Mouse (Mus musculus) left cerebral cortex, adult 2 months (tissue): ENCODE measurements around the gene Afap1. TPM values are rescaled to one million over a fixed set of nuclear protein-coding genes. Genes with fewer than 3 reads are reported as not detected.
A peak's percentile ranks its signal among the peaks of the same experiment; 100 is the strongest.

ENCODE experiments used
- DNase-seq, 2 experiments: peaks; one replicate each; pipeline ENCODE4 v3.0.0; 2021 to 2022; ENCODE audit warnings: low spot score in 2 of 2, mixed read lengths in 1 of 2; ENCODE audit errors: extremely low spot score in 1 of 2
- H3K27ac ChIP-seq: fragments of 200-600 bp; 2 replicates; pipeline ENCODE4 v1.8.1; 2022
- H3K4me3 ChIP-seq: fragments of 200-600 bp; 2 replicates; pipeline ENCODE4 v1.8.1; 2022
- CTCF ChIP-seq: fragments of 200-600 bp; IDR thresholded peaks from 2 replicates; pipeline ENCODE4 v1.8.1; 2022; ENCODE audit warnings: antibody characterized with exemption, mild to moderate bottlenecking, moderate library complexity
- intact Hi-C: fragments of 180-260 bp; cut with DNase I; formaldehyde crosslinking; loops from one replicate; pipeline ENCODE4 v1.15.1; 2025
- total RNA-seq, 2 experiments: library from RNA; stranded (reverse); gene quantifications; 2 replicates each; pipeline ENCODE4 v1.2.3; 2021

The Afap1 gene
- total RNA-seq, 2 experiments from 2014 or later: 28.8 to 31.5 TPM

DNA sequence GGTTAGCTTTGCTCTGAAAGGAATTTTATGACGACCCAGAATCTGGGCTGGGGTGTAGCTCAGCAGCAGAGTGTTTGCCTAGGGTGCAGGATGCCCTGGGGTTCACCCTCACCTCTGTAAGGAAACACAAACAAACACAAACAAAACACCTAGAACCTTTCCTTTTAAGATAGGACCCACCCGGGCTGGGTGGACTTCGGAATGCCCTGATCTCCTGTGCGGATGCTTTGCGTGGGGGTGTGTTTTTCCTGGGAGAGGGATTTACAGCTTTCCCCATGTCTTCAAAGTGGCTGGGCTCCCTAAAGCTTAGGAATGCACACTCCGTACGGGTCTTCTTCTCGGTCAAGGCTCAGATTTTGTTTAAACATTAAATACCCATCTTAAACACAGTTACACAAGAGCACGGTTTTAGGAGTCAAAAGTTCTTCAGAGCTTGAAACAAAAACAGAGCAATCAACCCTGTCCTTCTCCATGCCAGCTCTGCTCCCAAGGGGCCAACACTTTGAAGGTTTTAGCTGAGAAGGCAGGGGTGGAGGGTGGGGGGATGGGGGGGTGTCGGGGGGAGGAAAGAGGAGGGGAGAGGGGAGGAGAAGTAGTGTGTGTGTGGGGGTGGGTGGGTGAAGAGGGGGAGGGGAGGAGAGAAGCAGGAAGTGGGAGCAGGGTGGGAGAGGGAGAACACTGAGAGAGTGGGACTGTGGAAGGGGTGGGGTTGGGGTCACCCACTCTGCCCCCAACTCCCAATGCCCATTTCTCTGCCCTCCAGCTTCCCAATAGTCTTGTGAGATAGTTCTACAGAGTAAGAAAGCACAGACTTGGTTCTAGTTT, 7.5 kb downstream of the Afap1 start:
- Histone ChIP-seq H3K27ac (no peak overlapping the region), H3K4me3 (no peak overlapping the region)
- intact Hi-C loops: no loop called here
- no peak for TF ChIP-seq CTCF
- DNase-seq: no peak

DNA sequence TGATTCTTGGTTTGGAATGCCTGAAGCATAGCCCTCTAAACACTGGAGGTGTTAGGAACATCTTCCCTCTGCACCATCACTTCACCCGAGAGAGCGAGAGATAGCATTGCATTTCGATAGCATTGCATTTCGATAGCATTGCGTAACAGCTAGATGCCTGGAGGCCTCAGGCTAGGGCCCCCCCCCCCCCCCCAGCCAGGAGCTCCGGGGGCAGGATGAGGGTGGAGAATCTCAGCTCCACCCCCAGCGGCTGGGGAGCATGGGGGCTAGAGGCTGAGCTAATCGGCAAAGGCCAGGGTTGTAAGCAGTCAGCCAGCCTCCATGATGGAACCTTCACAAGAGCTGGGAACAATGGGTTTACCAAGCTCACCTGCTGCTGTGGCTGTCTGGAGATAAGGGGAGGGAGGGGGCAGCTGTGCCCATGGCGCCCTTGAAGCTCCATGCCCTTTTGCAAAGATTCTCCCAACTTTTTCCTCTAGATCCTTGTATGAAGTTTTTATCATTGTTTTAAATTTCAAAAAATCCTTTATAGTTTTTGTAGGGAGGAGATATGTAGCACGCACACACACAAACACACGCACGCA, 8.2 kb downstream of the Afap1 start:
- H3K4me3 ChIP-seq: no peak overlapping the region
- intact Hi-C loops: no loop called here
- no peak overlapping the region for H3K27ac ChIP-seq
- no peak for TF ChIP-seq CTCF
- DNase-seq: no peak

DNA sequence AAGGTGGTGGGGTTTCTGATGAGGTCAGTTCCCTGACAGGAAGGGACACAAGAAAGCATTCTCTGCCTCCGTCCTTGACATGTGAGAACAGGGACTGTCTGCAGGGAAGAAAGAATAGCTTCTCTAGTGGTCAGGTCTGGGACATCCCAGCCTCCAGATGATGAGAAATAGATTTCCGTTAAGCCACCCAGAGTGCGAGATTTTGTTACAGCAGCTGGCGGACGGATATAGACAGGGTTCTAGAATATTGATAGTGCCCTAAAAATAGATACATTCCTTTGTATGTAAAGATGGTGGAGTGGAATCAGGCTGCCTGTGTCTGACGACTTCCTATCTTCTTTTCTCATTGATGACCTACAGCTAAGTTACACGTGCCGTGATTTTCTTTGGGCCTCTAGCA, 10.3 kb downstream of the Afap1 start:
- Histone ChIP-seq H3K4me3 (no peak overlapping the region), H3K27ac (no peak overlapping the region)
- intact Hi-C loops: no loop called here
- no peak for TF ChIP-seq CTCF
- no peak for DNase-seq

DNA sequence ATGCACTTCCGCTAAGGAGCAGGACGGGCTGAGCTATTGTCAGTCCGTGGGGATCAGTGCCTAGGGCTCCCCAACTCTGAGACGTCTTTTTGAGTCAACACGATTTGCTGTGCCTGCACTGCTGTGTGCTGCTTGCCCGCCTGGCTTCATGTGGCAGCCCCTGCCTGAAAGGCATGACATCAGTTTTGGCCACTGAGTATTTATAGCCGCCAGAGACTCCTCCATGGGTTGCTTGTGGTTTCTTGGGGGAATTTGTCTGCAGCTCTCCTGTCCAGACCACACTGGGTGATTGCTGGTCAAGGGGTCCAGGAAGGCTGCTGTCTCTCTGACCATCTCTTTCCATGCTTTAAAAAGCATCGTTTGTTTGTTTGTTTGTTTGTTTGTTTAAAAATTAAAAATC, 12.2 kb downstream of the Afap1 start:
- Histone ChIP-seq H3K4me3 (no peak overlapping the region), H3K27ac (no peak overlapping the region)
- no peak for DNase-seq
- TF ChIP-seq CTCF: no peak
- intact Hi-C loops: no loop called here

DNA sequence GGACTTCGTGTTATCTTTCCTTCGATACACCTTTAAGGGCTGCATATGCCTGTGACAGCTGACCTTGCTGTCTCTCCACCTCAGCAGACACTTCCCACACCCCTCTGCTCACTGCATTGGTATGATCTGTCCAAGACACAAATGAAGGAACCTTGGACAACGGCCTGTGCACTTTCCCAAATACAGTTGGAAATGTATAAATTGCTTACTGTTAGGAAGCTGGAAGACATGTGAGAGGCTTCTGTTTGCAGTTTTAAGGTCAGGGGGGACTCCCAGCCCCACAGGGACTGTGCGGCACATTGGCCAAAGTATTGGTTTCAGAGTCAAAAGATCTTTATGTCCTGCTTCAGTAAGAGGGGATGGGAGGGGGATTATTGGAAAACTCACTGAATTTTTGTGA, 14.0 kb downstream of the Afap1 start:
- intact Hi-C loops: no loop called here
- no peak overlapping the region; the same call in 1 of the 2 replicates for H3K27ac ChIP-seq
- no peak overlapping the region for H3K4me3 ChIP-seq
- TF ChIP-seq CTCF: no peak
- DNase-seq: no peak

DNA sequence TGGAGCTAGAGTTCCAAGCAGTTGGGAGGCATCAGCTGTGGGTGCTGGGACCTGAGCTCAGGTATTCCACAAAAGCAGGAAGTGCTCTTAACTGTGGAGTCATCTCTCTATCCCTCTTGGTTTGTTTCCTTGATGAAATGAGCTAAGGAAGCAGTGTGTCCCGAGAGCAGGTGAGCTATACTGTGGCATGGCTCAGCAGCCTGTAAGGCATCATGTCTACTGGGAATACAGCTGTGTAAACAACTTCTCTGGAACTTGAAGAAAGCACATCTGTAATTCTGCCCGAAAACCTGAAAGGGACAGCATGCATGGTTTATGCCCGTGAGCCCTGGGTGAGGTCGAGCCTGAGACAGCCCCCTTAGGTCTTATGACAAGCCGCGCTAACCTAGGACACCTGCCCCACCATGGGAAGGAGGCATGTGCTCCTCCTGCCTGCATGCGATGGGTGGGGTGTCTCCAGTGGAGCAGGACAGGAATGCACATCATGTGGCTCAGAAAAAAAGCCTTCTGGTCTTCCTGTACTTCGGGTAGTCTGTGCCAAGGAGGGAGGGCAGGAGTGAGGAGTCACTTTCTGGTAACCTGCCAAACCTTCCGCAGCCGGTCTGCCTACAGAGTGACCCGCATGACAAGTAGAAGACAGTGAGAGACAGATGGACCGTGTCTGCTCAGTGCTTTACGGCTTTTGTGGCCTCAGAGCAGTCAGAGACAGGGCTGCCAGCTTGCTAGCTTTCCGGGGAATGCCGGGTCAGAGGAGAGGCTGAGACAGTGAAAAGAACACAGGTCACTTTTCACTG, 14.7 kb downstream of the Afap1 start:
- TF ChIP-seq CTCF: no peak
- peak; percentile 47 to 56 for DNase-seq
- no peak overlapping the region for H3K4me3 ChIP-seq
- intact Hi-C loops: no loop called here
- peak overlapping the region; percentile 41 for H3K27ac ChIP-seq

DNA sequence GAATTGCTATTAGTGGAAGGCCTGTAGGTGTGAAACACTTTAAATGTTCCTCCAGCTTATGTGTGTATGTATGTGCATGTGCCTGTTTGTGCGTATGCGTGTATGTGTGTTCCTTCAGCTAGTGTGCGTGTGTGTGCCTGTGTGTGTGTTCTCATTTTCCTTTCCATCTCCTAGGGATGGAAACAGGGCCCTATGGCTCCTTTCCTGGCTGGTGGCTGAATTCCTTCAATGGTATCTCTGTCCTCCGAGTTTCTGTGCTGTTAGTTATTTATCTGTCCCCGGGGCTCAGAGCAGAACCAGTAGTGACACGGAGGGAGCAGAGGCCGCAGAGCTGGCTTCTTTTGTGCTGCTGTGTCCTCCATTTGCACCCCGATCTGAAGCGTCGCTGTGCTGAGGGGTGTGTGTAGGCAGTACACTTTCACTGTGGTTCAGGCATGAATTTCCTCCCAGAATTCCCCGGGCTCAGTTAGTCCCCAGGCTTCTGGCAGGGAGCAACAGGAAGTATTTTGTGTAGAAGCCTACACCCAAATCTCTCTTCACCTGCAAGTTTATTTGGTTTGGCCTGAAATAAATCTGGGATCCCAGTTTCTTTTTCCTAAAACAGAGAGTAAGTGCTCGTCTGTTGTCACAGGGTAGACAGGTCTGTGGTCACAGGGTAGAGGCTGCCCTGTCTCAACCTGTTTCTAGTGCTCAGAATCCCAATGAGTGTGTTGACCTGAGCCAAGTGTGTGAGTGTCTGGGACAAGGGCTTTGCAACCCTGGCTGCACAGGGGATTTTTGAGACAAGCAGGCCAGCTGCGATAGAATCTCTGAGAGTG, 15.7 kb downstream of the Afap1 start:
- Histone ChIP-seq H3K4me3 (no peak overlapping the region), H3K27ac (peak overlapping the region; percentile 41)
- TF ChIP-seq CTCF: no peak
- no peak for DNase-seq
- intact Hi-C loops: no loop called here

DNA sequence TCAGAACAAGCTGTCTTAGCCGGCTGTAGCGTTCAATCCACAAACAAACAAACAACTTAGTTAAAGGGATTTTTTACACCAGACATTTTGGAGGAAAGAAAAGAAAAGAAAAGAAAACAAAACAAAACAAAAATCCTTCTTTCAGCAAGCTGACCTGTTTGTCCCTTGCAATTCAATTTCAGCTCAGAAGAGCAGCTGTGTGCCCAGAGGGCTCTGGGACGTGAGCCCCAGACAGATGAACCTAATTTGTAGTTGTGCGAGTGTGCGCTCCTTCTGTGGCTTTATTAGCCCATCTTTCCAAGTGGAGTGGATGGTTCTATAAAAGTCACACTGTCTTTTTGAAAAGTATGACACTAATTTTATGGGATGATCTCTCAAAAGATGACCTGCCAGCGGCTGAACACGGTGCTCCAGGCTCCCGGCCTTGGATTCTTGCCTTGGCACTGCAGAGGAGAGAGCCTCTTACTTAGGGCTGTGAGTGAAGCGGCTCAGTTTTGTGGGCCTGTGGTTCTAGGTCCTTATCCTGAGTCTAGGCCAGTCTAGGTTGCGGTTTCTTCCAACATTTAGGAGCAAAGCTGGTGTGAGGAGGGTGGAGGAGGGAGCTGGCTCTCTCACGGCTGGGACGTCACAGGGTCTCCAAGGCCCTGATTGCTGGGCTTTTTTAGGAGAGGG, 22.6 kb downstream of the Afap1 start:
- no peak for TF ChIP-seq CTCF
- intact Hi-C loops: no loop called here
- Histone ChIP-seq H3K4me3 (no peak overlapping the region), H3K27ac (peak overlapping the region; percentile 38)
- DNase-seq: no peak

DNA sequence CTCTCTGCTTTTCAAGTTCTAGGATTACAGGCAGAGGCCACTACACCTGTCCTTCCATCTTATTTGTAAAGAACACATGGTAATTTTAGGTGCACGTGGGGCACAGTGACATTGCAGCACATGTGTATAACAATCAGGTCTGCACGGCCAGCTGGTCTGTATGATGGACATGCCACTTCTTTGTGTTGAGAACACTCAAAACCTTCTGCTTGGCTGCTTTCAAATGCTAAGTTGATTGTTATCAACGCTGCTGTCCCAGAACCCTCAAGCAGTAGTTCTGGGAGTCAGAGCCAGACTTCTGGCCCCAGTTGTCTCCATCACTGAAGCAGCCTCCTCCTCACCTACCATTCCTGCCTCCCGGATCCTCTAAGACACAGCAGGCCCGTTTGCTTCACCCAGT, 23.5 kb downstream of the Afap1 start:
- Histone ChIP-seq H3K27ac (no peak overlapping the region), H3K4me3 (no peak overlapping the region)
- intact Hi-C loops: no loop called here
- no peak for TF ChIP-seq CTCF
- no peak for DNase-seq

DNA sequence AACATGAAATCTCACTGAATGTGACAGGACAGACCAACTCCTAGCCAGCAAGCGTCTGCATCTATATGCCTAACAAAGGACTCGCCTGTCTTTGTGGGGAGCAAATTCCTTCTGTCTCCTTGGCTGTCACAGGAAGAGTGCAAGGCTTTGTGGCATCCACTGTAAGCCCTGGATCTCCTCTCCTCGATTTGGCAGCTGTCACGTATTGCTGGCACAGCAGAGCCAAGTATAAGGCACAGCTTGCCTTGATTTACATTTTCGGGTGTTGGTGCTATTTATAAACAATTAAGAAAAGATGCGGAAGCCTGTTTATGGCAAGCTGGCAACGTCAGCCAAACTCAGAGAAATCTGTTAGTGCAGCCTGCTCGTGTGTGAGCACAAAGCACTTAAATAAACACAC, 25.3 kb downstream of the Afap1 start:
- peak overlapping the region; percentile 50; the same call in 1 of the 2 replicates for H3K27ac ChIP-seq
- TF ChIP-seq CTCF: no peak
- DNase-seq: no peak
- H3K4me3 ChIP-seq: no peak overlapping the region
- intact Hi-C loops: no loop called here

DNA sequence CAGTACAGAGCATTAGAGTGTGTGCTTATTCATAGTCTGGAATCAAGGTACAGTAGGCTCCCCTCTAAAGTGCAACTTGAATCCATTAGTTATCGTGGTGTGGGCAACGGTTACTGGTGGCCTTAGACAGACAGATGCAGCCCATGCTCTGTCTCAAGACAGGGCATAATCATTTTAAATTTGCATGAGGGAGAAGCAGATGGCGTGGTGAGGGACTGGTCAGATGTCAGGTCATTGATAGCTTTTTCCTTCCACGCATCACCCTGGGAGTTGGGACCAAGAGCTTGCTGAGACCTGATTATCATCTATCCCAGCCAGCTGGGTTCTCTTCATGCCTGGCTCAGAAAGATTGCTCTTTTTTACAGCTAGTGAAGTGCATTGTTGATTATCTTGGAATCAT, 27.0 kb downstream of the Afap1 start:
- intact Hi-C loops: no loop called here

More for the DNA sequence above, 27.0 kb downstream of the Afap1 start:
- Histone ChIP-seq H3K27ac (no peak overlapping the region), H3K4me3 (no peak overlapping the region)
- no peak for DNase-seq
- no peak for TF ChIP-seq CTCF
